Mouse (Mus musculus) kidney, adult 2 months (tissue): ENCODE measurements at regions not wholly inside any gene's neighbourhood (a gene's known extent, or its start where the extent isn't known, plus 50 kb on each side); places are given as distances from the start of the nearest gene placed in this dataset.

Experiments
- CTCF ChIP-seq: fragments of 200-500 bp; conservative IDR thresholded peaks from 2 replicates; pipeline ENCODE4 v1.5.1; 2011; ENCODE audit warnings: low read depth, mild to moderate bottlenecking, control low read depth, low read length, moderate library complexity, mixed read lengths; ENCODE audit not compliant: insufficient read depth, insufficient read length
- POLR2A ChIP-seq: fragments of 200-500 bp; IDR thresholded peaks from one replicate; pipeline ENCODE4 v1.6.1; 2011; ENCODE audit warnings: low read depth, low read length, control low read depth

- no peak for TF ChIP-seq CTCF
- TF ChIP-seq POLR2A = no peak
These were observed 135.3 kb downstream of the Usp31 start for GRCm38 (mm10) chr7:121571741-121572140.
